Mouse (Mus musculus) lung, embryonic 14.5 days (tissue): Measurements from ENCODE around the gene Cfap221. TPM values are rescaled to one million over a fixed set of nuclear protein-coding genes. Genes with fewer than 3 reads are reported as not detected.

Source experiments
- ATAC-seq: fragments of 200-750 bp; cut with Nextera tagmentation; 2 replicates; pipeline ENCODE4 v1.8.0; 2017; ENCODE audit warnings: mild to moderate bottlenecking, moderate TSS enrichment, moderate library complexity; ENCODE audit not compliant: insufficient read depth
- DNase-seq: peaks from one replicate; pipeline ENCODE4 v3.0.0-alpha.2; 2015
- H3K27ac ChIP-seq: fragments of 300-500 bp; sonication (generic); 2 replicates; pipeline ENCODE4 v1.5.1; 2014; ENCODE audit warnings: low read depth, mild to moderate bottlenecking, moderate library complexity
- H3K27me3 ChIP-seq: fragments of 300-500 bp; sonication (generic); 2 replicates; pipeline ENCODE4 v1.6.1; 2014; ENCODE audit warnings: low read length, control low read depth; ENCODE audit not compliant: insufficient read depth
- H3K36me3 ChIP-seq: fragments of 300-500 bp; sonication (generic); 2 replicates; pipeline ENCODE4 v1.6.1; 2014; ENCODE audit warnings: control low read depth; ENCODE audit not compliant: insufficient read depth
- H3K4me1 ChIP-seq: fragments of 300-500 bp; sonication (generic); 2 replicates; pipeline ENCODE4 v1.6.1; 2014; ENCODE audit warnings: antibody characterized with exemption, control low read depth; ENCODE audit not compliant: insufficient read depth
- H3K4me2 ChIP-seq: fragments of 300-500 bp; sonication (generic); 2 replicates; pipeline ENCODE4 v1.6.1; 2014; ENCODE audit warnings: mild to moderate bottlenecking
- H3K4me3 ChIP-seq: fragments of 300-500 bp; sonication (generic); 2 replicates; pipeline ENCODE4 v1.5.1; 2014; ENCODE audit warnings: low read depth, low read length
- H3K9ac ChIP-seq: fragments of 300-500 bp; sonication (generic); 2 replicates; pipeline ENCODE4 v1.6.1; 2014
- H3K9me3 ChIP-seq: fragments of 300-500 bp; sonication (generic); 2 replicates; pipeline ENCODE4 v1.6.1; 2016; ENCODE audit warnings: low read depth, low read length, control low read depth
- CTCF ChIP-seq: IDR thresholded peaks from 2 replicates; pipeline ENCODE4 v1.5.1; 2016; ENCODE audit warnings: antibody characterized with exemption, low read depth
- WGBS: fragments of 180-500 bp; shearing (Covaris S2); extraction: QIAGEN DNeasy Blood & Tissue Kit; methylation state at CpG from one replicate; pipeline ENCODE4 v1.1.7; 2014; 5-methylcytosine and 5-hydroxymethylcytosine counted together
- polyA plus RNA-seq: library from polyadenylated mRNA; unstranded; fragments of >200 nt; fragmentation: Nextera tagmentation; extraction: Ambion mirVana; gene quantifications from 2 replicates; pipeline ENCODE4 v1.2.1, GENCODE M21; 2014

The Cfap221 gene
- polyA plus RNA-seq, 1 experiment from 2014 or later, result not detected

- H3K4me2 ChIP-seq, result no peak overlapping the region
- no peak overlapping the region for H3K27ac ChIP-seq
- H3K9me3 ChIP-seq, result no peaks in the 10 kb centered on the region
- no peak overlapping the region for H3K4me3 ChIP-seq
- no peak overlapping the region for H3K9ac ChIP-seq
- no peaks in the 10 kb centered on the region for H3K36me3 ChIP-seq
- no peak for ATAC-seq
- DNase-seq, result no peak
- TF ChIP-seq CTCF, result no peak
- 73% methylated on average over 2 of the region's 2 CpGs for WGBS
- no peaks in the 10 kb centered on the region for H3K4me1 ChIP-seq
- no peaks in the 10 kb centered on the region for H3K27me3 ChIP-seq
Observed at GRCm38 (mm10) chr1:120033469-120033854, 36.4 kb upstream of the Cfap221 start.

- Histone ChIP-seq H3K27me3 (no peaks in the 10 kb centered on the region), H3K4me1 (no peaks in the 10 kb centered on the region), H3K4me2 (no peak overlapping the region), H3K9me3 (no peaks in the 10 kb centered on the region), H3K36me3 (no peaks in the 10 kb centered on the region), H3K4me3 (no peak overlapping the region), H3K27ac (no peak overlapping the region), H3K9ac (no peak overlapping the region)
- 34% methylated on average over 10 of the region's 10 CpGs for WGBS
- peak; percentile 85 for ATAC-seq
- peak; percentile 97 for TF ChIP-seq CTCF
- peak; percentile 91 for DNase-seq
Observed at GRCm38 (mm10) chr1:120032804-120033468, 35.9 kb upstream of the Cfap221 start.

GRCm38 (mm10) chr1:120030474-120030873 lies 33.4 kb upstream of the Cfap221 start:
- Histone ChIP-seq H3K36me3 (no peaks in the 10 kb centered on the region), H3K9me3 (no peaks in the 10 kb centered on the region), H3K4me2 (no peak overlapping the region), H3K9ac (no peak overlapping the region), H3K27me3 (no peaks in the 10 kb centered on the region), H3K27ac (no peak overlapping the region), H3K4me3 (no peak overlapping the region), H3K4me1 (no peaks in the 10 kb centered on the region)
- TF ChIP-seq CTCF, result no peak
- DNase-seq, result no peak
- no peak for ATAC-seq
- WGBS, result 76% methylated on average over 3 of the region's 3 CpGs

- no peaks in the 10 kb centered on the region for H3K9me3 ChIP-seq
- H3K27me3 ChIP-seq, result no peaks in the 10 kb centered on the region
- H3K27ac ChIP-seq, result no peak overlapping the region
- no peaks in the 10 kb centered on the region for H3K36me3 ChIP-seq
- no peak overlapping the region for H3K4me2 ChIP-seq
- no peak for DNase-seq
- no peak overlapping the region for H3K4me3 ChIP-seq
- H3K9ac ChIP-seq, result no peak overlapping the region
- no peak for ATAC-seq
- H3K4me1 ChIP-seq, result 0 out of 2 replicates have a peak, but pooled peaks cover 3% of the 10 kb centered on the region
- TF ChIP-seq CTCF, result no peak
- WGBS, result 73% methylated on average over 4 of the region's 4 CpGs
Observed at GRCm38 (mm10) chr1:120027693-120028092, 30.7 kb upstream of the Cfap221 start.

- ATAC-seq, result peak; percentile 26; the same call in 1 of the 2 replicates
- H3K4me2 ChIP-seq, result no peak overlapping the region
- whole genome bisulfite sequencing, result 5% methylated on average over 2 of the region's 2 CpGs
- H3K9me3 ChIP-seq, result no peaks in the 10 kb centered on the region
- no peak for DNase-seq
- H3K27me3 ChIP-seq, result no peaks in the 10 kb centered on the region
- H3K4me3 ChIP-seq, result no peak overlapping the region
- no peak overlapping the region for H3K9ac ChIP-seq
- H3K27ac ChIP-seq, result no peak overlapping the region
- TF ChIP-seq CTCF, result no peak
- H3K36me3 ChIP-seq, result no peaks in the 10 kb centered on the region
- 0 out of 2 replicates have a peak, but pooled peaks cover 3% of the 10 kb centered on the region for H3K4me1 ChIP-seq
Observed at GRCm38 (mm10) chr1:120025050-120025439, 28.0 kb upstream of the Cfap221 start.

DNA sequence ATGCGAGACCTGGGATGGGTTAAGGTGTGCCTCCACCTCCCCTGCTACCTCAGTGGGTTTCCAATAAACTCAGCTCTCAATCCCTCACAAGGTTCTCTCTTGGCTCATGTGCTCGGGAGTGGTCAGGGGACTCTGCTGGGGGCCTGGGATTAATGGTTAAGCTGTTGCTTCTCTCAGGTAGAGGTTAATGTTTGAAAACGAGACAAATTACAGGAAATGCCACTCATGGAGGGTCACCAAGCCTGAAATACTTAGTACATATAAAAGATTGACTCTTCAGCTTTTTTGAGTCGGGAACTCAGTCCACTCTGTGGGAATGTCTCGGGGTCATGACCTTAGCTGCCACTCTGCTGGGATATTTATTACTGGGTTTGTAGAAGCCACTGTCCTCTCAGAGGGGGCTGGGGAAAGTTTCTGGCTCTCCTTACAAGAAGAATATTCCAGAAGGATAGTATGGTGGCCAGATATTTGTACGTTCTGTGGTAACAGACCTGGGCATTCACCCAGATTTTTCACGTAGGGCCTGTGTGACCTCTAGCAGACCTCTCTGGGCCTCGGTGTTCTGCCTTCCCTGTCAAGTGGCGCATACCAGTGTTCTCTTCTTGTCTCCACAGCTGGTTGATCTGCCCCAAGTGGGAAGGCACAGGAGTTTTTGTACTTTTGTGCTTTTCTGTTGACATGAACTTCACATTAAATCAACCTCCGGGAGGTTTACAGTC lies 27.5 kb upstream of the Cfap221 start:
- Histone ChIP-seq H3K27me3 (no peaks in the 10 kb centered on the region), H3K4me1 (0 out of 2 replicates have a peak, but pooled peaks cover 3% of the 10 kb centered on the region), H3K27ac (no peak overlapping the region), H3K36me3 (no peaks in the 10 kb centered on the region), H3K4me3 (no peak overlapping the region), H3K9ac (no peak overlapping the region), H3K4me2 (no peak overlapping the region), H3K9me3 (no peaks in the 10 kb centered on the region)
- TF ChIP-seq CTCF, result no peak
- ATAC-seq (no peak), DNase-seq (no peak)
- 40% methylated on average over 10 of the region's 10 CpGs for WGBS

GRCm38 (mm10) chr1:120021951-120022350 lies 24.9 kb upstream of the Cfap221 start:
- 78% methylated on average over 17 of the region's 17 CpGs for WGBS
- no peaks in the 10 kb centered on the region for H3K9me3 ChIP-seq
- H3K27ac ChIP-seq, result no peak overlapping the region
- 0 out of 2 replicates have a peak, but pooled peaks cover 3% of the 10 kb centered on the region for H3K4me1 ChIP-seq
- no peaks in the 10 kb centered on the region for H3K36me3 ChIP-seq
- no peaks in the 10 kb centered on the region for H3K27me3 ChIP-seq
- ATAC-seq (no peak), DNase-seq (peak; percentile 25)
- no peak overlapping the region for H3K9ac ChIP-seq
- H3K4me3 ChIP-seq, result no peak overlapping the region
- H3K4me2 ChIP-seq, result no peak overlapping the region
- TF ChIP-seq CTCF, result 0 out of 2 replicates have a peak, but pooled peaks have one; percentile 15
